Mouse (Mus musculus): ENCODE data around the gene Aqp1.

The Aqp1 gene

GRCm38 (mm10) chr6:55332100-55332772, 4.0 kb upstream of the Aqp1 start:
- DNase-seq, result no peak

- no peak for DNase-seq
Measured at GRCm38 (mm10) chr6:55332773-55333109, 3.5 kb upstream of the Aqp1 start.

- DNase-seq, result no peak
Measured at GRCm38 (mm10) chr6:55337242-55337641, 1.0 kb downstream of the Aqp1 start.

DNA sequence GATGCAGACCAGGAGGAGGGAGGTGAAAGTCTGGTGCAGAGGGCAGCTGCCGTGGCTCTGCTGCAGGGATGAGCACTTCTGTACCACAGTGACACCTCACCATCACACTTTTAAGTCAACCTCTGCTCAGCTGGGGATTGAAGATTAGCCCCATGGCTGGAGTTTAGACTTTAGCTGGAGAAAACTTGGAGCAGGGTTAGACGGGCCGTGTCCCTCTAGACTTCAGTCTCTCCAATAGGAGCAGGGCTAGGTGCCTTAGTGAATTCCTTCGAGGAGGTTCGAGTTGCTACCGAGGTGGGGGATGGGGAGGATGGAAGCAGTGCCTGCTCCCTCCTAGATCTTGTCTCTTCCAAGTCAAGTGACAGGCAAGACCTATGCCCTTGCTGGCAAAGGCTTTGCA, 1.8 kb downstream of the Aqp1 start:
- DNase-seq, result no peak

DNA sequence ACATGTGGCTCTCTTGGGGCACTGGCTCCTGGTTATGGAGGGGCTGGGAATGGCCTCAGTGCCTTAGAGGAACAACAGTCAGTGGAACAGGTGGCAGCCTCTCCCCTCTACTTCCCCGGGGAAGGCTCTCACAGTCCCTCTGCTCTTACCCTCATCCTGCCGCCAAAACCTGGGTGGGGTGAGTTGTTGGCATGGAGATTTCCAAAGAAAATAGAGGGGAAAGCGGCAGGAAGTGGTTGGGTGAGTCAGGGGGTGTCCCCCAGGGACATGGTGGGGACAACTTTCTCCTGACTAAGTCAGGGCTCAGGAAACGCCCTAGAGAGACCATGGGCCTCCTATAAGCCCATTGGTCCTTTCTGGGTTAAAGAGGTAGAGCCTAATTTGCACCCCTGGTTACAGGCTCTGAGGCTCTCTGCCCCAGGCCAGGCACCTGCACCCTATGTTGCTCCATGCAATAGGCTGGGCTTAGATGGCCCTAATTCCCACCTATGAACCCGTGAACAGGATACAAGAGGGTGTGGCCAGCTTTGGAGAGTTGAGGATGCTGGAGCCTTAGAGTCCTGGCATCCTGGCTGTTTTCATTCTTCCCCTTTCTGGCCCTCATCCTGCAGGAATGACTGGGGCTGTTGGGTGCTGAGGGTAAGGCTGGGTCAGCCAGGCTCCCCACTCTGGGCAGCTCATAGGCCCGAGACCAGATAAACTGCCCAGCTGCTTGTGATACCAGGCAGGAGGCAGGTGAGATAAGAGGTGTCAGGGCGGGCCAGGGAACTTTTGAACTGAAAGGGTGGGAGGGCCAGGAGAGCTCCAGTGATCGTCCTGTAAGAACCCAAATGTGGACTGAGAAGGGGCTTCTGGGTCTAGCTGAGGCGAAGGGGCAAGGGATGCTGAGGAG, 2.9 kb downstream of the Aqp1 start:
- DNase-seq, result no peak

DNA sequence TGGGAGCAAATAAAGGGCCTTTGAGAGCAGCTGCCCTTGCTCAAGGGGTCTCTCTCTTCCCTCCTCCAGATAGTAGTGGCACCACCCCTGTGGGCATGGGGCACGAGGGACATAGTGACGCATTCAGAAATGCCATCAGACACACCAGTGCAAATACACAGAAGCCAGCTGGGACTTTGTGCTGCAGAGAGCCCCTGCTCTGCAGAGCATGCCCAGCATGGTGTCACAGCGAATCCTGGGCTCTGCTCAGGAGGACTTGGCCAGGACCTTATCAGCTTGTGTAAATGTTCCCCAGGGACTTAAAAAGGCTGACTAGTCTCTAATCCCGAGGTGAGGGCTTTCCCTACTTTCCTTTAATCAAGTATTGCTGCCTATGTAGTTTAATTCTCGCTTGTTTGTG, 5.5 kb downstream of the Aqp1 start:
- DNase-seq, result no peak

- DNase-seq, result no peak
Measured at GRCm38 (mm10) chr6:55342328-55342727, 6.1 kb downstream of the Aqp1 start.

DNA sequence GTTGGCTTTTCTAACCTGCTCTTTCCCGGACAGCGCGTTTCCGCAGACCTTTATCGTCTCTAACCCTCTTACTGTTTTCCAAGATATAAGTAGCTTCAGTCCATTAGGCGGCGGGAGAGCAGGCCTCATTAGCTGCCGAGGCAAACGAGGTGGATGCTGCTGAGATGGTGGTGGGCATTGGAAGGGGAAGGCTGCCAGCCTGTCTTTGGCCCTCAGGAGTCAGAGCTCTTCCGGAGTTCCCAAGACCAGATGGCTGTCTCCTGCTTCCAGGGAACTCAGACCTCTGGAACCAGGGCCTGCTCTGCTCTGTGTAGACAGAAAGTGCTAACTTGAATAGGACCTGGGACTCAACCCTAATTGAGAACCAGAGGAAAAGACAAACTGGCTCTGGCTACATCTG, 7.2 kb downstream of the Aqp1 start:
- DNase-seq, result no peak

DNA sequence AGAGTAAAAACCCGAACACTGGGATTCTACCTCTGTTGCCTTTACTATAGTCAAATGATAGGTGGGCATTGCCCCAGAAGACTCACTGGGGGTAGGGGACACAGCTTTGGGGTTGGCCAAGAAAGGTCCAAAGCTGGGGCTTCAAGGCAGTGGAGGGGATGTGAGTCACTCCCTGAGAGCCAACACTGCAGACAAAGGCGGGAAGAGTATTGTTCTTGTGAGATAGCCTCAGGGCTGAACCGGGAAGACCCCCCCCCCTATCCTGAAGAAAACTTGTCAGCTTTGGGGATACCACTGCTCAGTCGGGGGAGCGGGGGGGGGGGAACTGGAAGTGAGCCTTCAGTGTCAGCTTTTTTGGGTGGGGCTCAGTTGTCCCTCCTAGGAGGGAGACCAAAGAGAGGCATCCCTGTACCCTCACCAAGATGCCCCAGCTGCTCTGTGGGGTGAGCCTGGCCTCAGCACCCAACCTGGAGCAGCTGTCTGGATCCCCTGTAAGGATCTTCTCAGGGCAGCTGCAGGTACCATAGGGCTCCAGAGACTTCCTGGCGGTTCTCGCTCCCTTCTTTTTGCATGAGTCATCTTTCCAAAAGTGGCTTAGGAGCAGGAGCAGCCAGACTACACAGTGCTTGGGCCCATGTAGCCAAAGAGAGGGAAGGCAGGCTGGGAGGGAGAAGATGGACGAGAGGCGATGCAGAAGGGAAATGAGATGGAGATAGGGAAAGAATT, 8.2 kb downstream of the Aqp1 start:
- no peak for DNase-seq

DNA sequence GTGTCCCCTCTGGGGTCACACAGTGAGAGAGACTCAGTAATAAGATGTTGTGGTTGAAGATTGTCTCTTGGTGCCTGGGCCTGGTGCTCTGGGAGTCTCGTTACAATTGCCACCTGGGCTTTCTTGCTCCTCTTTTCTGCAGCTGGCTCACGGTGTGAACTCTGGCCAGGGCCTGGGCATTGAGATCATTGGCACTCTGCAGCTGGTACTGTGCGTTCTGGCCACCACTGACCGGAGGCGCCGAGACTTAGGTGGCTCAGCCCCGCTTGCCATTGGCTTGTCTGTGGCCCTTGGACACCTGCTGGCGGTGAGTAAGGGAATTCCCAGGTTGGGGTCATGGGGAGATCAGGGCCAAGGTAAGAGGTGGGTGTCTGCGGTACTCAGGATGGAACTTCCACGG, 9.0 kb downstream of the Aqp1 start:
- no peak for DNase-seq

GRCm38 (mm10) chr6:55346491-55346890, 10.3 kb downstream of the Aqp1 start:
- no peak for DNase-seq

DNA sequence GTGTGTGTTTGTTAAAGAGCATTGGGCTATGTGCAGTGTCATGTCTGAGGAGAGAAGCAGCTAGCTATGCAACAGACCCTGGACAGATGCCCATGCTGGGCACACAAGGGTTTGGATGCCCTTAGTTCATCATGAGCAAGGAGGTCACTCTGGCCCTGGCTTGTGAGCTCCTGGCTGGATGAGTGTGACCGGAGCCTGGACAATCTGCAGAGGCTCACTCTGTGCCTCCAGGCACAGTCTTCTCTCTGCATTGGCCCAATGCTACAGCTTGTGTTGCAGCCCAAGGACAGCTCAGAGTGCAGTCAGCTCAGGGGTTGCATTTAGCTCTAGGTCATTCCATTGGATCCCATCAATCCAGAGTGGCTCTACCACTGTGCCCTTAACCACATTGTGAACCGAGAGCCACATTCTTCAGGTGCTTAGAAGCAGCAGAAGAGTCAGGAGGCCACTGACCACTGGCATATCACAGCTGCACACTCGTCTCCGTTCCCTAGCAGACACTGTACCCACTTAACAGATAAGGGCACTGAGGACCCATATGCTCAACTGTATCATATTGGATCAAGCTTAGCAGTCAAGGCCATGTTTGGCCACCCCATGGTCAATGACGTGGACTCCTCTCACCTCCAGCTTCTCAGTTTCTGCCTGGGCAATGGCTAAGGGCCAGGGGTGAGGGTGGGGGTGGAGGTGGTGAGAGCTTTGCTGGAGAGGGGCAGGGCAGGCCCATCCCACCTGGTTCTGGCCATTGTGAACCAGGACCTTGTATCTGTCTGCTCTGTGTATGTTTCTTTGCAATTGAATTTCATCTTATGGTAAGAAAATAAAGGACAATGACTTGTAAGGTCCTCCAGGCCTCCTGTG, 11.7 kb downstream of the Aqp1 start:
- no peak for DNase-seq

GRCm38 (mm10) chr6:55349231-55349630, 13.0 kb downstream of the Aqp1 start:
- no peak for DNase-seq

DNA sequence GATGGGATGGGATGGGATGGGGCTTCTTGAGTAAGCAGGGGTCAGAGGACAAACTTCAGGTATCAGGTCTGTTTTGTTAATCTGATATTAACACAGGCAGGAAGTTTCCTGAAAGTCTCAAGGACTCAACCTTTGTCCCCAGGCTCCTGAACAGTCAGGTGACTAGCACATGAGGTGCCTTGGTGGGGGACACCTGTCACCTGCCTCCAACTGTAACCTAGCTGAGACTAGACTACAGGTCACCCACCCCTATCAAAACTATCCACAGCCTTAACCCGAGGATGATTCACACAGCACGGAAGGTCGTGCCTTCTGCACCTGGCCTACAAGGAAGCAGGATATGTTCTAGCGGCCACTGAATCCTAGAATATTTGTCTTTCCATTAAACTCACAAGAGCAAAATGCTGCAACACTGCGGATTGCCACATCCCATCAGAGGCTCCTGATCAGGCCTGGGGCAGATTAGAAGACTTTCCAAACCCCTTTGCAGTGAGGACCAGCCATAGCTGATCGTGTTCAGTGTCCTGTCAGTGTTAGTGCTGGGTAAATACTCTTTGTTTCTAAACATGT, 14.2 kb downstream of the Aqp1 start:
- DNase-seq, result no peak

GRCm38 (mm10) chr6:55351712-55352111, 15.5 kb downstream of the Aqp1 start:
- DNase-seq, result no peak

DNA sequence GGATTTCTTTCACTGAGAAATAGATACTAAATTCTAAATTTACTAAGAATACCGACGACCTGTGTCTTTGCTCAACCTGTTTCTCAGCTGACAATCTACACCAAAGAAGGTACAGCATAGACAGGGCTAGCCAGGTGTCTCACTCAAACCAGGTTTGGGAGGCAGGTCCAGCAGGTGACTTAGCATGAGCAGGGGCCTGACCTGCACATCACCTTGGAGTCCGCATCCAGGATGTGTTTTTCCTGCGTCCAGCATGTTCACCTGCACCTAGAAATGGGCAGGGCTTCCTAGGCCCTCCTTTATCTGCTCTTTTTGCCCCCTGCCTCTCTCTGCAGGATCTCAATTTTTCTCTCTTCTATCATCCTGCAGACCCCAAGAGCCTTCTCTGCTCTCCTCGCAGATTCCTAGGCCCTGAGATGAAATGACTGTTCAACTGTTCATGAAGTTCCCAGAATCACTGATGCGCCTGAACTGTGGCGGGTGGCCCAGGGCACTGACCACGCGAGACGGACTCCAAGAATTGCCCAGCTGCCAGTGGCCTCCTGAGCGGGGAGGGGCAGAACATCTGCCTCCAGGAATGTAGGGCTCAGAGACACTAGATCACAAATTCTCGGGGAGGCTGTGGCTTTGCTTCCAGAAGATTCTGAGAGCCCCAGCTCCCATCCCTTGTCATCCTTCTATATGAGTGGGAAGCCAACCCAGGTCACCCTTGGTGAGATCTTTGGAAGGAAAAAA, 17.6 kb downstream of the Aqp1 start:
- no peak for DNase-seq

GRCm38 (mm10) chr6:55354456-55355117, 18.4 kb downstream of the Aqp1 start:
- DNase-seq, result no peak

DNA sequence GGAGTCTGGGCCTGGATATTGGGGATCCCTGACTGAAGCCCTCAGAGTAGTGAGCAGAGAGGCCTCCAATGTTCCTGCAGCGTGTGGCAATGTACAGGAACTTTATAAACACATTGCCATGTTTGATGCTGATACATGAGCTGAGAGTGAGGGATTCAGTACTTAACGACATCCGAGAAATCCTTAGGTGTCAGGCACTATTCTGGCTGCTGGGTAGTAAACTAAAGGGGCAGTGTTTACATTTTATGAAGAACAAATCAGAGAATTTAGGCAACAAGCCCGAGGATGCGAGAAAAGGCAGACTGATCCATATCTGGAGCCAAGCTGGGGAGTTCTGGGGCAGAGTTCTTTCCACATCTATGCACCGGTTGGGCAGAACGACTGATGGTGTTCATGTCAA, 19.3 kb downstream of the Aqp1 start:
- no peak for DNase-seq

DNA sequence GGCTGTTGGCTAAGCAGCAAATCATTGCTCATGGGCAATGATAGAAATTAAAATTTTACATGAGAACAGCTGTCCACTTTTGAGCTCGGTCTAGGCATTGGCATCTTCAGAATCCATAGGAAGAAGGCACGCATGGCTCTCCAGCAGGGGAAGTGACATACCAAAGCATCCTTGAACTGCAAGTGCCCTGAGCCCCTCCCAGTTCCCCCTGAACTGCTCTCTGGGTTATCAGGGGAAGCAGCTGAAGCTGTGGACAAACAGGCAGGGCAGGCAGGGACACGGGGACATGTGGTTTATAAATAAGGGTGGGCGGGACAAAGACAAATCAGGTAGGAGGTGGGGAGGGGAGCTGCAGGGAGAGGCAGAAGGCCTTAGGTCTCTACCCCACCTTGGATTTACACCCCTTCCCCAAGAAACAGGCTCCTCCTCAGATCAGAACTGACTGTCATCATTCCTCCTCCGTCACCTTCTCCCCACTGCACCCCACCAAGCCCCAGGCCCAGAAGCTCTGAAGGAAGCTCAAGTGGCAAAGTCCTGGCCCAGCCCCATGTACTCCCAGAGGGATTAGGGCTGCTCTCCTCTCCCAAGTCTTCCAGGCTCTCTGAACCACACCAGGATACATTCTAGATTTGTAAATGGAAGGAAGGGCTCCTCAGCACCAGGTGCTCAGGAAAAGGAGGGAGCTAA, 19.9 kb downstream of the Aqp1 start:
- no peak for DNase-seq

DNA sequence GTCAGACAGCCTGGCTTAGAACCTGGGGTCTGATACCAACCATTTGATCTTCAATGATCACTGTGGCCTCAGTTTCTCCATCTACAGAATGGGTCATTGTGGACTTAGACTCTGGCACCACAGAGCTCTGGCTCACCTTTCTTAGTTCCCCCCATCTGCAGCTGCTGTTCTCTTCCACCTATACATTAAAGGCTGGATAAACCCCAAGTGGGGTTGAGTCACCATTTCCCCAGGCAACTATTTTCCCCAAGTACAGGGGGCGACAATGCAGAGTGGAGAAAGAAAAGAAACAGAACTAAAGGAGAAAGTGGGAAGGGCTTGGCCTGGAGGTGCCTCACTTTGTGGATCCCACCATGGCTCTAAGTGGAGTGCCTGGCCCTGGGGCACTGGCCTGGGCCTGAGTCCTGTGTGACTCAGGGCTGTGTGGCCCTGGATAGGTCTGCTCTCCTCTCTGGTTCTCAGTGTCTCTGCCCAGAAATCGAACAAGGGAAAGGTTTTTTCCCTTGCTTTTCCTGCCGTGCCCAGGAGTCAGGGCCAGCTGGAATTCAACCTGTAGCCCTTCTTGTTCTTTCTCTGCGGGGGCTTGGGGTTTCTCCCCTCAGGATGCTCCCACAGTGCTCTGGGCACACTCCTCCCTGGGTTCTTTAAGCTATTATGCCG, 20.9 kb downstream of the Aqp1 start:
- DNase-seq, result no peak

Data from thymus, postnatal 36 days (tissue).